Mouse (Mus musculus) T-helper 1 cell (primary cell): ENCODE measurements around the gene Pth1r.

Experiments
- in situ Hi-C: fragments of 300-600 bp; cut with MboI, MseI; formaldehyde crosslinking; loops from one replicate; pipeline ENCODE4 v1.15.1; 2025; ENCODE audit warnings: high pct_unique_total_duplicates

Gene Pth1r

DNA sequence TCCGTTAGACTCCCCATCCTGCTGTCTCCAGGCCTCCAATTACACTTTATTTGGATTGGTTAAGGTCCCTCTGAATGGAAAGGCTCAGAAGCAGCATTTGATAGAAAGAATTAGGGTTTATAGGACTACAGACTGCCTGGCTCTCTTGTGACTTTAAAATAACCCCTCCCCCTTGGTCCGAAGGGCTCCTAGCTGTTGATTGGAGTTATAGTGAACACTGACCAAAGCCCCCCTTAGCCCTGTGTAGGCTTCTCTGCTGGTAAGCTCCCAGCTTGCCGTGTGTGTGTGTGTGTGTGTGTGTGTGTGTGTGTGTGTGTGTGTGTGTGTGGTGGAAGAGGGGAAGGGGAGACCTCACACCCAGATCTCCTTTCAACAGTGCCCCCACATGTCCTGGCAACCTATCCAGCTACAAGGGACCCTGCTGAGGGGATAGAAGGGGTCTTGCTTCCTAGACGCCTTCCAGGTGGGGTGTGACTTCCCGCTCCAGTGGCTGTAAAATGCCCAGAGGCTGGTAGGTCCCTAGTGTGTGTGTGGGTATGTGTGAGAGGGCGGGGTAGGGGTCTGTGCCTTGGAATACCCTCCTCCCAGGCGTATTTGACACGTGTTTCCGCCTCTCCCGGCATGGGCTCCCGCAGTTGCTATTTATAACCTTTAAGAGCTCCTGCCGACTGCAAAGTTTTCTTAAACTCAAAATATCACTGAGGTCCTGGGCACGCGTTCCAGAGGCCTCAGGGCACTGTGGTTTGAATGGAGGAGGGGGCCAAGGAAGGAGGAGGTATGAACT, 3.7 kb upstream of the Pth1r start:
- in situ Hi-C loops = no loop called here

DNA sequence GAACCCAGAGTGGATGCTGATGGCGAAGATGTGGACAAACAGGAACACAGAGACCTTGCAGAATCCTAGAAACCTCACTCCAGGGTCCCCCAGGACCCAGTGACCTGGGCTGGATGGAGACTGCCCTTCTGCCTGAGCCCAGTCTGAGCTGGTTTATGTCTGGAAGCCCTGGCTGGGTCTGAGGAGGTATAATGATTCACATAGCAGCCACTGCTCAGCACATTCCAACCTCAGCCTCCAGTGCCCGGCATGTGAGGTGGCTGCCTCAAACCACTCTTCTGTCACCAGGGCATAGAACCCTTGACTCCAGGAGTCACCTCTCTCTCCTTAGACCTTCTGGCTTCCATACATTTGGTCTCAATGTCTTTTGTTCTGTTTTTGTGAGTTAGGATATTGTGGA, 1.5 kb upstream of the Pth1r start:
- in situ Hi-C loops = no loop called here

DNA sequence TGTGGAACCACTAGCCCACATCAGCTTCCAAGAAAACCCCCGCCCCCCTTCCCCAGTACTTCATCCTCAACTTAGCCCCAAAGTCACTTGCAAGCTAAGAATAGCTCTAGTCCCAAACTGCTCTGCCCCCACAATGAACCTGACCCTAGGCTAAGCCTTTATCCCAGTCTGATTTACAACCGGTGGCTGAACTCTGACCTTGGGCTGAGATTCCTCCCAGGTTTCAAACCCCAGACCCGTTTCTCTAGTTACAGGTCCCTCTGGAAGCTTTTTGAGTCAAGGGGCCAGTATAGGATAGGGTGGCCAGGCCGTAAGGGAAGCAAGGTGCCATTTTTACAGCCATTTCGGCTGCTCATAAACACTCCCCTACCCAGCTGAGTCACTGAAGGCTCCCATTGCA, 707 bp downstream of the Pth1r start:
- in situ Hi-C loops = no loop called here

DNA sequence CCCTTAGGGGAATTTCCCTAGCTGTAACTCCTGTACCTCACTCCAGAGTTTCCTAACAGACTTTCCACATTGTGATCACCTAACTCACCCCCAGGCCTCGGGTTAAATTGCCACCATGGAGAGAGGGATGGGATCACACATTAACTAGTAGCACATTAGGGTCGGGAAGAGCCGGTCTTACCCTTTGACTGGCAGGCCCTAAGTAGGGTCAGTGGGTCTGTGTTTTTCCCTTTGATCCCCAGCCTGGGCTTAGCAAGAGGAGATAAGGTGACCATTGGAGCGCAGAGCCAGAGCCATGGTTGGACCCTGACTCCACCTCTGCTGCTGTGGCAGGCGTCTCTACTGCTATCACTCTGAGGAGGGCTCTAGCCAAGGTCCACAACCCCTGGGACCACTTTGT, 1.2 kb downstream of the Pth1r start:
- in situ Hi-C loops = no loop called here

DNA sequence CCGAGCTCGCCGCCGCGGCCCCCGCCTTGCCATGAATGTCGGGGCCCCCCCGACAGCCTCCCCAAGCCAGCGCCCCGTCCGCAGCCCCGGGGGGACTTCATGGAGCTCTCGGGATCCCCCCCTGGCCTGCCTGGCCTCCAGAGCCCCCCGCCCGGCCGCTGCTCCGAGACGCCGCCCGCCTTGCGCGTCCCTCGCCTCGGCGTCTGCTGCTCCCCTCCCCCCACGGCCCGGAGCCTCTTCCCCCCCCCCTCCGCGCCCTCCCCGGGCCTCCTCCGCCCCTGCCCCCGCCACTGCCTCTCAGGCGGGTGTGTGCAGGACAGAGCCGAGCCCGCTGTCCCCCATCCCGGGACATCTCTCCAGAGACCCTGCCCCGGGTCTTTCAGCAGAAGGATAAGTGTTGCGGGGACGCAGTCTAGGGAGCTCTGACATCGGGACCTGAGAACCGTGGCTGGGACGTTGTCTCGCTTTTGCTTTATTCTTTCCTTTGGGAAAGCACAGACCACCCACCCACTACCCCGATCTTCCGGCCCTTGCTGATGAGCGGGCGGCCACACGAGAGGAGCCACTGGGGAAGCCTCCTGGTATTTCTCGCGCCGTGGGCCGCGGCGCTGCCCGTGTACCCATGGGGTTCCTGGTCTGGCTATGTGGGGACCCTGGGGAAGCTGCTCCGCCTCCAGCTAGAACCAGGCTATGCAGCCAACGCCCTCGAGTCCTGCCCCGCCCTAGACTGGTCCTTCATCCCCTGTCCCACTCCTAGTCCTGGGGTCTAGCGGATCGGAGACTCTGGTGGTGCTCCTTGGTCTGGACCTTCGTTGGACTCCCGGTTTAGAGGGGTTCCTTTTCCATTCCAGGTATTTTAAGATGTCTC, 3.3 kb downstream of the Pth1r start:
- in situ Hi-C loops = no loop called here

DNA sequence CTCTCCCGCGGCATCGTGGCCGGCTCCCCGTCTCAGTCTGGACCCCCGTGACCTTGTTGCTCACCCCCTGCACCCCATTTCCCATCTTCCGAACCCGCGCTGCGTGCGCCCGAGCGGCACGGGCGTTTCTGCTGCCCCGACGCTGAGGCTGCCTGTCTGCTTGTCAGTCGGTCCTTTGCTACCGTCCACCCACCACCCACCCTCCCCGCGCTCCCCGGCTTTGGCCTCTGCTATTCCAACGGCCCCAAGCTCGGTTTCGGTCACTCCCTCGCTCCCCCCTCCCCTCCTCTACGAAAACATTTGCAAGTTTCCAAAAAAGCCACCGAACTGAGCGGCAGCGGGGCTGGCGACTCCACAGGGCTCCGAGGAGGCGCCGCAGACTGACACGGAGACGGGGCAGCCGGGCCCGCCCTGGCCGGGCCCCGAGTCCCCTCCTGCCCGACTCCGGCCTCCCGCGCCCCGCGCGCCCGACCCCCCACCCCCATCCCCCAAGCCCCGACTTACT, 3.9 kb downstream of the Pth1r start:
- in situ Hi-C loops = no loop called here

DNA sequence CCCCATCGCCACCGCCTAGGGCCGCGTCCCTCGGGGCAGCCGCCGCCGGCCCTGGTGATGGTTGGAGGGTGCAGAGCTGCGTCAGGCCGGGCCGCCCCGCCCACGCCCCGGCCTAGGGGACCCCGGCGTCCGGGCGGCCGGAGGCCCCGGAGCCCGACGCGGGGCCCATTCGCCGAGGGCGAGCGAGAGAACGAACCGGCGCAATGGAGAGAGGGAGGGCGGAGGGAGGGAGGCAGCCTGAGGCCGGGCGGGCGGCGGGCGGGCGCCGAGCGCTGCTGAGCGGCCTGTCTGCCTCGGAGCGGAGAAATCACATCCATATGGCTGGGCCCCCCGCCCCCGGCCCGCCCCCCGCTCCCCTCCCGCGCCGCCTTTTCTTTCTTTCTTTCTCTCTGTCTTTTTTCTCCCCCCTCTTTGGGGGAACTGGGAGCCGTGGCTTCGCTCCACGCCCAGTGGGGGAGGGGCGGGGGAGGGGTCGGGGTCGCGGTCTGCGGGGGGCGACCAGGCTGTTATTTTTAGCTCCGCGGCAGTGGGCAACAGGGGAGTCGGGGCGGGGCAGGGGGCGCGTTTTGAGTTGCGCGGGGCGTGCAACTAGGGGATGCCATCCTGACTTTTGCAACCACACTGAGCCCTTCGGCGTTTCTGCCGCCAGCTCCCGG, 4.5 kb downstream of the Pth1r start:
- in situ Hi-C loops = no loop called here

DNA sequence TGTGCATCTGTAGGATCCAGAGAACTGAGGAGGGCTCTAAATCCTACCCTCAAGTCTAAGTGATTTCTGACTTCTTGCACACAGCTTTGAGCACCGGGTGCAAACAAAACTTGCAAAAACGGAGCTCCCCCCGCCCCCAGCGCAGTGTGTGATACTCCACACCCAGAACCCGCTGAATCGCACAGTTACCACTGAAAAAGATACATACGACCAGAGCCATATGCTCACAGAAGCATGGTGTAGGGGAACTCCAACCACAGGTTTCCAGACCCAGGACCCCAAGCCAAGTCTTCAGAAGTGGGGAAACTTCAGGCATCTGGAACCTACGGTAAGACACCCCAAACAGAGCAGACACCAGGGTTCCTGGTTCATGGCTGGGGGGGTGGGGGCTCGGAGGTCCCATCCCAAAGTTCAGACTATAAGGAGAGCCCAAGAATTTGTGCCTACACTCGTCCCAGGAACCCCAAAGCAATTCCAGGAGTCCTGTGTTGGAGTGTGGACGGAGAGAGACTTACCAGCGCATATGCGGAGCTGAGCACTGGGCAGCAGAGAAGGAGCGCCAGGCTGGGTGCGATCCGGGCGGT, 5.1 kb downstream of the Pth1r start, which contains the start of gene Myl3:
Myl3 (plus strand) TSS at position 151 of the 584 bp plus-strand sequence.
- in situ Hi-C loops = no loop called here

DNA sequence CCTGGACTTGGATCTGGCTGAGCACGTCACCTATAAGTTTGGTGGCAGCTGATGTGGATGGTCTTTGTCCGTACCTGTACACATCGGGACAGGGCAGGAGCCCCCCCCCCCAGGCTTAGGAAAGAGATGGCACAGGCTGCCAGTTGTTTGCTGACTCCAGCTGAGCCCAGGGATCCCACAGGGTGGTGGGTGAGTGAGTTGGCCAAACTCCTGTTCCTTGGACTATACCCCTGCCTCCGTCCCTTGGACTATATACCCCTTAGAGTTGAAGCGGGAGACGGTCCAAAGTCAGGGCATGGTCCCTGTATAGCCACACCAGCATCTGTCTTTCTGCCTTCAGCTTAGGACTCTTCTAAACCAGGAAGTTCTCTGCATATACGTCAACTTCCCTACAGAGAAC, 7.0 kb downstream of the Pth1r start:
- in situ Hi-C loops = no loop called here

DNA sequence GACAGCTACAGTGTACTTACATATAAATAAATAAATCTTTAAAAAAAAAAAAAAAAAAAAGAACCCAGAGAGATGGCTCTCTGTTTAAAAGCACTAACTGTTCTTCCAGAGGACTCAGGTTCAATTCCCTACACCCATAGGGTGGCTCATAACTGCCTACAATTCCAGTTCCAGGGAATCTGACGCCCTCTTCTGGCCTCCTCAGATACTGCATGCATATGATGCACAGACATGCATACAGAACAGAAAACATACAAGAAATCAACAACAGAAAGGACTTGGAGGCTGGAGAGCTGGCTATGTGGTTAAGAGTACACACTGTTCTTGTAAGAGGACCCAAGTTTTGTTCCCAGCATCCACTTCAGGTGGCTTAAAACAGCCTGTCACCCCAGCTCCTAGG, 8.9 kb downstream of the Pth1r start:
- in situ Hi-C loops = no loop called here

DNA sequence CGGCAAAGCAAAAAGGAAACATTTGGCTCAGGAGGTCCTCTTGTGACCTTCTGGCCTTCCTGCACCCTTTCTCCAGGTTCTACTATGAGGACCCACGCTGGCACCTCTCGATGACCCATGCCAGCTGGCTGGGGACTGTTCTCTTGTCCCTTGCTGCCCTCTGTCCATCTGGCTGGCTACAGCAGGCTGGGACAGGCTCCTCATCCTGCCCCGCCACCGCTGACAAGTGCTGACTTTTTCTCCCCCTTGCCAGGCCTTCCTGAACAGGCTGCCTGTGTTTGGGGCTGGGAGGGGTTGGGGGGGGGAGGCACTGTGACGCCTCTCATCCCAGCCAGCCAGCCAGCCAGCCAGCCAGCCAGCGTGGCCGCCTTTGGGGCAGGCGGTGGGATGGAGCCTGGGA, 10.6 kb downstream of the Pth1r start:
- in situ Hi-C loops = no loop called here

DNA sequence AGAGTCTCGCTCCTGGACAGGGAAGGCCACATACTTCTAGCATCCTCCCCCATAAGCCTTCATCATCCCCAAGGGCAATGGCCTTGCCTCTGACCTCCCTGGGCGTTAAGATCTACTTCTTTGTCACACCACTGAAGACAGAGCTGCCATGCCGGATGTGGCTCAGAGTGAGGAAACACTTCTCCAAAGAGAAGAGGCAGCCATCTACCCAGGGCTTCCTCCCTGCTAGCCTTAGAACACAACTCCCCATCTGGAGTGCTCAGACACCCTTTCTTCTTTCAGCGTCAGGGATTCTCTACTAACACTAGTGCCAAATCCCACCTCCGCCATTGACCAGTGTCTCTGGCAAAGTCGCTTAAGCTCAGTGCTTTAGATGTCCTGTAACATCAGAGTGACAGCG, 12.8 kb downstream of the Pth1r start:
- in situ Hi-C loops = no loop called here

DNA sequence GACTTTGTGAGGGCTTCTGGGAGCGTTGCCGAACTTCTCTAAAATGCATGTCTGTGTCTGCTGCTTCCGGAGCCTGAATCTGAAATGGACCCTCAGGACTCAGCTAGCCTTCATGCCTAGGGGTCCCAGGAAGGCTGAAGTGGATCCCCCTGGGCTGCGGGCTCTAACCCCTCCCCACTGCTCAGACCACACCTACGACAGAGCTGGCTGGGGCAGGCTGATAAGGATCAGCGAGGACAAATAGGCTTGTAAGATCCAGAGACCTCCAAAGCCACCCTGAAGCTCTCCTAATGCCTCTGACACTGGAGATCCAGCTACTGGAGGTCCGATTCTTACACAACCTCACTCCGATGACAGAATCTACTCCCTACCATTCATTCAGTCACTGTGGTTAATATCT, 13.8 kb downstream of the Pth1r start:
- in situ Hi-C loops = no loop called here

DNA sequence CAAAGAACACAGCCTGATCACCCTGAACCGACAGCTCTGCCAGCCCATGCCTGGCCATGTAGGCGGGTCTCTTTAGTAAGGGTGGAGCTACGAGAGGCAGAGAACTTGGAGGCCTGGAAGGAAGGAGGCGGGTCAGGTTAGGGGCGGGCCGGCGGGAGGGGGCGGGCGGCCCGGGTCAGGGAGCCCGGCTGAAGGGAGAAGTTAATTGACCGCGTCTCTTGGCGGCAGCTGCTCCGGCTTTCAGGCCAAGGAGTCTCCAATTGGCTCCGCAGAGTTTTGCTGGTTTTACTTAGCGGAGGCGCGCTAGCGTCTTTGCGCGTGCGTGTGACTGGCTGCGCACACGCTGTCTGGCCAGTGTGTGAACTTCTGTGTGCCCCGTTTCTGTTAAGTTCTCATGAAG, 14.3 kb downstream of the Pth1r start:
- in situ Hi-C loops = no loop called here

DNA sequence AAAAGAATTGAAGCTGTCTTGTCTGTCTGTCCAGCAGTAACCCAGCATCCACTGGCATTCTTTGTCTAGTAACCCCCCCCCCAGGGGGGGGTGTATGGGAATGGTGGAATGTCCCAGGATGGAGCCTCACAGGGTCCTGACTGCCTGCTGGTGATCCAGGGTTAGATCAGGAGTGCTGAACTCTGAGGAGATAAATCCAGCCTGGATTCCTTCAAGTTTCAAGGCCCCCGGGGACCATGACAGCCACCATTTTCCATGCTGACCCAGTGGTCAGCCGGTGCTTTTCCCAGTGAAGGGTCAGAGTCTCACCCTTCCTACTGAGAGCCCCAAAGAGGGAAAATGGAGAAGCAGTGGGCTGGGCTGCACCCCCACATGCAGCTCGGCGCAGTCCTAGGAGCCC, 15.1 kb downstream of the Pth1r start:
- in situ Hi-C loops = no loop called here

DNA sequence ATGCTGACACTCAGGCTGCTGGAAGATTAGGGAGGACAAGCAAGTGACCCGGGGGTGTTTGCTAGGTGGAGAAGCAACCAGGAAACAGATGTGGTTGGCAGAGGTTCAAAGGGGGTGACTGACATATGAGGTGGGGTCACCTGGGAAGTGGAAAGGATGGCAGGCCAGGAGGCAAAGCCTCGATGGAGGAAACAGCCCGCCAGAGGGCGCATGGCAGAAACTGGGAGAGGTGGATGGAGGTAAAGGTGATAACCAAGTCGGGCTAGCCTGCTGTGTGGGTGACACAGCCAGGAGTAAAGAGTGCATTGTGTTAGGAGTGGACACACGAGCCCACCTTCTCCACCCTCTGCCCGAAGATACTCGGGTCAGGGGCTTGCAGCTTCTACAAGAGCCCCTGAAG, 17.1 kb downstream of the Pth1r start:
- in situ Hi-C loops = loop anchor here (5.0 kb wide), 1 partner anchor 47 kb away; no protein-coding TSS in a partner anchor

DNA sequence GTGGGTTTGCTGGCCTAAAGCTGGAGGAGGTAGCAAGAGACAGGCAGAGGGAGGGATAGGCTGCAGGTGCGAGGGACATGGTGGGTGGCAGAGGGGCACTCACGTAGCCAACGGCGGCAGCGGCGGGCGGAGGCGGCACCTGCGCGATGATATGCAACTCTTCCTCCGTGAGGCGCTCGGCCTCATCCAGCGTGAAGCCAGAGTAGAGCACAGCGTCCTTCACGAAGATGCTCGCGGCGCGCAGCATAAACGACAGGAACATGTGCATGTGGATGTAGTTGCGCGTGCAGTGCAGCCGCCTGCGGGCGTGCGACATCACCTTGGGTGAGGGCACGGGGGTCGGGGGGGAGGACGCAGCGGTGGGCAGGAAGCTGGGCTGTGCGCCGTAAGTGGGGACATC, 20.1 kb downstream of the Pth1r start:
- in situ Hi-C loops = loop anchor here (5.0 kb wide), 1 partner anchor 50 kb away; no protein-coding TSS in a partner anchor

DNA sequence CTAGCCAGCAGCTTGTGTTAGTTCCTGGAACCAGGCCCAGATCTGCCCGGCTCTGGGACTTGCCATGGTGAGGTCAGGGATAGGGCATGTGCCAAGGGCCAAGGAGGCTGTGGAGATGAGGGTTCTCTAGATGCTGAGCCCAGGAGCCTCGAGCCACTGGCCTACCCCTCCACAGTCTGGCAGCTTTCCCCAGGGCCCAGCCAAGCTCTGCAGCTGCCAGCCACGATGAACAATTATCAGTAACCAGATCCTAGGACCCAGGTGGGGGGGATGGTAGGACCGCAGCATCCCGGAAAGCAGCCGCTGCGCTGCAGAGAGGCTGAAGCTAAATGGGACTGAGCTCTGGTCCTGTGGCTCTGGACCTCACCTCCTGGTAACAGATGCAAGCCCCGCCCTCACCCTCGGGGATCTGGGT, 21.2 kb downstream of the Pth1r start:
- in situ Hi-C loops = loop anchor here (5.0 kb wide), 1 partner anchor 52 kb away; no protein-coding TSS in a partner anchor

DNA sequence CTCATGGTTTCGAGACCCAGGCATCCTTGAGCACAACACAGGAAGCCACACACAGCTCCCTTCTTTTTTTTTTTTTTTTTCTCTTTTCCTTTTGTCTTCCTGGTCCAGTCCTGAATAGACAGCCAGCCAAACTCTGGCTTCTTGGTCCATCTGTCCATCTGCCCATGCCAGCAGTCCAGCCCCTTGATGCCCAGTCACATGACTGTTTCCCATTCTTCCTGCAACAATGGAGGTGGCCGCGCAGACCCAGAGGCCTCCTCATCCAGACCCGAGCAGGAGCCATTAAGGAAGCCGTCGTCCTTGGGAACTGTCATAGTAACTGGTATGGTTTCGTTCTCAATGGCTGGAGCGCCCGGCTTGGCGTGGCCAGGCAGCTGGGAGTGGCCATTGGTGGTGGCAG, 24.9 kb downstream of the Pth1r start:
- in situ Hi-C loops = no loop called here

DNA sequence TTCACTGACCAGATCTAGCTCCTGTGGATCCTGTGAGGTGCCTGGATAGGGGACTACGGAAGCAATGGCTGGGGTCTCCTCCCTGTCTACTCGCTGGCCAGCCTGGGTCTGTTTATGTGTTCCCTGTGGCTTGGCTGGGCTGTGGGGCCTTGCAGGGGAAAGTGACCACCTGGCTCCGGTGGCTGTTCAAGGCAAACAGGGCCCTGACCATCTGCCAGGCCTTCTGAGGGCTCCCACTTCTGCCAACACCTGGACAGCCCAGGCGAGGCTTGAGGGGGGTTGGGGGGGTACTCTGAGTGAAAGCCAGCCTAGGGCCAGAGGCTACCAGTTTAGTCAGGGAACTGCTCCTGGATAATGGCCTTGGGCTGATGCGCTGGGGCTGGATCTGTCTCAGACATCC, 27.0 kb downstream of the Pth1r start:
- in situ Hi-C loops = no loop called here

DNA sequence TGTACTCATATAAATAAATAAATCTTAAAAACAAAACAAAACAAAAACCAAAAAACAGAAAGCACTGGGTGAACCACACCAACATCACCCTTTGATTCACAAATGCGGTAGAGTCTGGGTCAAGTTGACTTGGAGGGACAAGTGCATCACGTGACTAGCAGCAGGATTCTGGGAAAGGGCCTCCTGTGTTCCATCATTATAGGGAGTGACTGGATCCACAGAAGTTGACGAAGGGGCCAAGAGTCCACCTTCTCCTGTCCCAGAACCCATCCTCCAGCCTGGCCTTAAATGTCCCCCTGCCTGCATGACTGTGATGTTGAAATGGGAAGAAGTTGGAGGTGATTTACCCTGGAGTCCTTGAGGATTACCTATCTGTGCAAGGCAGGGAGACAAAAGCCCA, 28.1 kb downstream of the Pth1r start:
- in situ Hi-C loops = no loop called here

DNA sequence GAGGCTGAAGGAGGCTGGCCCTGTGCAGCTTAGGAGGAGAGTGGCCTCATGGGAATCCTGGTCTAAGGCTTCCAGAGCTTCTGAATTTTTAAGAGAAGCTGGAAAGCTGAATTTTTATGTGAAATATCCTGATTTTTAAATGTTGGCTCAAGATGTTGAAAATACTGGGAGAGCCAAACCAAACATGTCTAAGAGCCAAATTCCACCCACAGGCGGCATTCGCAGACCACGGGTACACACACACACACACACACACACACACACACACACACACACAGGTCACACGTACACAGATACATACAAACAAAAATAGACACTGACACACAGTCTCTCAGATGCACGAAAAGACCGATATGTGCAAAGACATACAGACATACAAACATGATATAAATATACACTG, 28.9 kb downstream of the Pth1r start:
- in situ Hi-C loops = no loop called here
